Mouse (Mus musculus) midbrain, embryonic 10.5 days (tissue): Measurements from ENCODE around the gene Gpat3. TPM values are rescaled to one million over a fixed set of nuclear protein-coding genes. Genes with fewer than 3 reads are reported as not detected.

Source experiments
- DNase-seq: peaks from one replicate; pipeline ENCODE4 v3.0.0-alpha.2; 2017; ENCODE audit warnings: low spot score
- H3K27ac ChIP-seq: fragments of 300-500 bp; sonication (generic); replicated peaks from 2 replicates; pipeline ENCODE4 v1.5.1; 2016; ENCODE audit warnings: mild to moderate bottlenecking
- H3K27me3 ChIP-seq: fragments of 300-500 bp; sonication (generic); 2 replicates; pipeline ENCODE4 v1.6.1; 2016; ENCODE audit warnings: low read depth, mild to moderate bottlenecking; ENCODE audit not compliant: poor library complexity, severe bottlenecking
- H3K36me3 ChIP-seq: fragments of 300-500 bp; sonication (generic); 2 replicates; pipeline ENCODE4 v1.6.1; 2016; ENCODE audit warnings: mild to moderate bottlenecking, moderate library complexity
- H3K4me1 ChIP-seq: fragments of 300-500 bp; sonication (generic); 2 replicates; pipeline ENCODE4 v1.6.1; 2016
- H3K4me3 ChIP-seq: fragments of 300-500 bp; sonication (generic); 2 replicates; pipeline ENCODE4 v1.5.1; 2016; ENCODE audit warnings: mild to moderate bottlenecking, moderate library complexity
- H3K9me3 ChIP-seq: fragments of 300-500 bp; sonication (generic); replicated peaks from 2 replicates; pipeline ENCODE4 v1.6.1; 2016; ENCODE audit warnings: mild to moderate bottlenecking
- WGBS: fragments of 180-500 bp; shearing (Covaris S2); methylation state at CpG from one replicate; pipeline ENCODE4 v1.1.7; 2016; 5-methylcytosine and 5-hydroxymethylcytosine counted together
- polyA plus RNA-seq: library from polyadenylated mRNA; unstranded; fragments of >200 nt; fragmentation: Nextera tagmentation; extraction: Ambion mirVana; gene quantifications from 2 replicates; pipeline ENCODE4 v1.2.1, GENCODE M21; 2016

Gpat3 gene
- polyA plus RNA-seq, result 0.73 and 1.1 TPM in 2 replicates

DNA sequence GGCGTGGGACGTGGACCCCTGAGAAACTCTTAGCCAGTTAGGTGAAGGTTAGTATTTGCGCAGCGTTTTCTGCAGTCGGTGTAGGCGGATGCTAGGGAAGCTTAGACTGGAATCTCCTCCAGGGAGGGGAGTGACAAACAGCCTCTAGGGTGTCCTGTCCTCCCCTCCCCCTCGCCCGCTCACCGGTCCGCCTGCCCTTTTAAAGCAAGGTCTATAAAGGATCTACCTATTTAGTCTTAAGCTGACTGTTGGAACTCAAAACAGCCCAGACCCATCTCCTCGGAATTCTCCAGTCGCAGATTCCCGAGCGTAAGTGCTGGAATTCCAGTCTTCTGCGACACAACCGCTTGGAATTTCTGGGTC, at the start of gene Gpat3:
Gpat3 (plus strand) TSS at position 229 of the 363 bp plus-strand sequence.
- WGBS, result under 1% methylated on average over 16 of the region's 16 CpGs
- Histone ChIP-seq H3K27ac (peak within 1 kb of the TSS; percentile 64; the same call in 1 of the 2 replicates), H3K27me3 (peaks cover 61% of the 10 kb centered on the region)

DNA sequence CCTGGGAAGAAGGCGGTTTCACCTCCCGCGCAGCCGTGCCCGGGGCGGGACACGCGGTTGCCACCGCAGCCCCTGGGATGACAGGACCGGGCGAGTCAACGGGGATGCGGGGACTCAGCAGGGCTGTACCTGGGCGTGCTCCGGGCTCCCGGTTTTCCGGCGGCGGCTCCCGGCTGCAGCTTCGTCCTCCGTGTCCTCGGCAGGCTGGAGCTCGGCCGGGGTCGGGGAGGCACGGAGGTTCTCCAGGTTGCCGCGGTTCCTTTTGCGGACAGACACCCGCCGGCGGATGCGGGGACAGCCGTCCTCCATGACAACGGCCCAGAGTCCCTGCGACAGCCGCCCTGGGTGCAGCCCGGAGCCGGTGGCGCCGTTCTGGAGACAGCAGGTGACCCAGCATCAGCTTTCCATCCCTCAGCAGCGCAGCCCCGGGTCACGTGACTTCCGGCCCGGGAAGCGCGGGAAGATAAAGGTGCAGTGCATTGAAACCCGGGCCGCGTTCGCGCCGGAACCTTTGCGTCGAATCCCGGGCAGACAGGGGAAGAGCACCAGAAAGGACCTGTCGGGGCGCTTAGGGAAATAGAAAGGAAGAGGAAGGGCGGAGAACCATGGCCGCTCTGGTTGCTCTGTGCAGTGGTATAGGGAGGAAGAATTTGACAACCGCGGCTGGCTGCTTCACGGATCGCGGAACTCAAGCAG, 47.2 kb upstream of the Gpat3 start, which contains the start of the genes Helq and Mrps18c:
Helq (minus strand) TSS at position 434 of the 696 bp plus-strand sequence.
Mrps18c (plus strand) TSS at position 463 of the 696 bp plus-strand sequence.
- Histone ChIP-seq H3K9me3 (no peaks in the 10 kb centered on the region), H3K27me3 (no peaks in the 10 kb centered on the region), H3K4me1 (peaks cover 24% of the 10 kb centered on the region), H3K27ac (peak within 1 kb of the TSS; percentile 87), H3K36me3 (peaks cover 51% of the 10 kb centered on the region), H3K4me3 (peak within 1 kb of the TSS; percentile 94)
- under 1% methylated on average over 67 of the region's 67 CpGs for WGBS
- DNase-seq, result peak; percentile 95

More for the DNA sequence above, at the start of gene Gpat3:
- Histone ChIP-seq H3K4me3 (peak within 1 kb of the TSS; percentile 78), H3K4me1 (peaks cover 23% of the 10 kb centered on the region), H3K36me3 (no peaks in the 10 kb centered on the region), H3K9me3 (0 out of 2 replicates have a peak, but pooled peaks cover 5% of the 10 kb centered on the region)
- DNase-seq, result peak; percentile 60

DNA sequence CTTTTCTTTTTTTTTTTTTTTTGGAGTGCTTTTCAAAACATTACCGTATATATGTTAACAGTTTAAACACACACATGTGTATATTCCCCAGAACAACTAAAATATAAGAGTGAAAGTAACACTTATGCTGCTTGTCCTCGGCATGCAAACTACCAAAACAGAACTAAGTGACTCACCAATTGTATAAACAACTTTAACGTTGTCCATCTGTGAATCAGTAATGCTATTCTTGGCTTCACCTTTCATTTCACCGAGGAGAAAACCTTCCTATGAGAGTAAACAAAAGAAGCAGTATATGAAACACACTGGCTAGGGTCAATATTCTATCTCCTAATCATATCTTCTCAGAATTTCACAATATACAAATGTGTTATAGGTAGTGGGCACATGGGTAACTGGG, 27.2 kb upstream of the Gpat3 start:
- no peak overlapping the region for H3K27ac ChIP-seq
- no peak for DNase-seq
- WGBS, result 89% methylated on average over 4 of the region's 4 CpGs
- peaks cover 43% of the 10 kb centered on the region for H3K36me3 ChIP-seq
- H3K4me3 ChIP-seq, result no peak overlapping the region
- no peaks in the 10 kb centered on the region for H3K27me3 ChIP-seq
- peaks cover 15% of the 10 kb centered on the region for H3K4me1 ChIP-seq
- H3K9me3 ChIP-seq, result no peaks in the 10 kb centered on the region

DNA sequence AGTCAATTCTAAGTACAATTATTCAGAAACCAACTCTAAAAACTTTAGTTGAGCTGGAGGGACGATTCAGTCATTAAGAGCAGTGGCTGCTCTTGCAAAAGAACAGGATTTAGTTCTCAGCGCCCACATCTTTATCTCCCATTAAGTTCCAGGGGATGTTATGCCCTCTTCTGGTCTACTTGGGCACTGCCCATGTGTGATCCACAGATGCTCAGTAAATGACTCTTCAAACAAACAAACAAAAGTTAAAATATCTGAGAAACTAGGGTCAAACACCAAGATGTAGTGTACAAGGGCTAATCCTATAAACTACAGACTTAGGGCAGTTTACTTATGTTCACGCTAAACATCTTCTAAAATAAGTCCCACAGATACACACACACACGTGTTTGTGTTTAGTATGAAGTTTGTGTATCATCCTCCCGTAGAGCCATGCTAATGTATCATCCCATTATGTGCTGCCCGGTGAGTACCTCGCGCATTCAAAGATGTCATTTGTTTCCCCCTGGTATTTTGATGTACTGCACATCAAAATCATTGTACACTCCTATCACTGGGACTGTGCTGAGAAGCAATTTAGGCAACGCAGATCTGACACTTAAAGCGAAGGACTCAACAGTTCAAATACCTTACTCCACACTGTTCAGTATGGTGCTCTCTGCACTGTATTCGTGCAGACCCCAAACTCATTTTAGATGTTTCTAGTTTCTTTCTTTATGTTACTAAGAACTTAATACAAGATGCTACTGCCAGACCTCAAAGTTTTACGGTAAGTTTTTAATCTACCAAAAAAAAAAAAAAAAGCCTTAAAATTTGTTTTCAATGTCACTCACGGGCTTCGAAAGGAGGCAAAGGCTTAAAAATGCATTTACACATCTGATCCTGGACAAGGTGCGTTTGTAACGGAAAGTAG, 25.7 kb upstream of the Gpat3 start:
- 32% methylated on average over 16 of the region's 16 CpGs for WGBS
- peak overlapping the region; percentile 92 for H3K4me3 ChIP-seq
- H3K4me1 ChIP-seq, result peaks cover 15% of the 10 kb centered on the region
- DNase-seq, result no peak
- peak overlapping the region; percentile 98 for H3K27ac ChIP-seq
- H3K9me3 ChIP-seq, result no peaks in the 10 kb centered on the region
- peaks cover 30% of the 10 kb centered on the region for H3K36me3 ChIP-seq
- no peaks in the 10 kb centered on the region for H3K27me3 ChIP-seq

DNA sequence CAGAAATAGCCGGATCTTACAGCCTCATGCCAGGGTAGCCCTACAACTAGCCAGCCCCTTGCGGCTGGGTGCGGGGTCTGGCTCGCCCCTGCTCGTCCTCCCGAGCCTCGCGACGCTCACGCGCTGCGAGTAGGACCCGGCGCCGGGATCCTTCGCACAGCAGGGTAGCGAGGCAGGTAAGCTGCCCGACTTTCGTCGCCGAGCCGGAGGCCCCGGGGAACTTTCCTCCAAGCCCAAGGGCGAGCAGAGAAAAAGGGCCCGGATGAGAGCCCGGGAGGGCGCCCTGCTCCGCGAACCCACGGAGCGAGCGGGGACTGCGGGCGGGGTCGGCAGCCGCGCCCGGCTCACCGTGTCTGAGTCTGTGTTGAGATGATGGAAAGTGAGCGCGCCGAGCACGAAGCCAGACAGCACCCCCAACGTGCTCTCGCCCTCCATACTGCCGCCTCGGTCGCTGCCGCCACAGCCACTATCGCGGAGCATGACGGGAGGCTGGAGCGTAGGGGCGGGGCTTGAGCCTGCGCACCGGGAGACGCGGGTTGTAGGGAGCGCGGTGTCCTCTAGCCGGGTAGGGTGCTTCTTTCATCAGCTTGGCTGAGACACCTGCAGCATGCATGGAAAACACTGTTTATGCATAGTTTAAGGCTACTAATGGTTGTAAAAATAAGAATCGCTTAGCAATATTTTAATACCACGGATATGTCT, 24.9 kb upstream of the Gpat3 start, which contains the start of gene Abraxas1:
Abraxas1 (minus strand) TSS at position 483 of the 702 bp plus-strand sequence.
- under 1% methylated on average over 63 of the region's 63 CpGs for WGBS
- no peaks in the 10 kb centered on the region for H3K9me3 ChIP-seq

DNA sequence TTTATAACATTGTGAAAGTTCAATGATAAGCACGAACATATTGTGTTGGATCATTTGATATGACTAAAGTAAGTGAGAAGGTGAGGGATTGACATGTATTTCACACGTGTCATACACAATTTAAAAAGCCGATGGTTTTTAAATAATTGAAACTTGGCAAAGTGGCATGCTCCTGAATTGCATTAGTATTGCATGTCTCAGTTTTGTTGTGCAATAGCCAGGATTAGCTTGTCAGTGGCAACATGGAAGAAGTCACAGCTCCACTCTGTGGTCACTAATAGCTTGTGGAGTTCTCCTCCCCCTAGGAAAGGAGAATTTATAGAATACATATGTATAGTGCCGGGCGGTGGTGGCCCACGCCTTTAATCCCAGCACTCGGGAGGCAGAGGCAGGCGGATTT, 24.1 kb upstream of the Gpat3 start:
- no peaks in the 10 kb centered on the region for H3K27me3 ChIP-seq
- no peak for DNase-seq
- H3K4me3 ChIP-seq, result peak overlapping the region; percentile 92
- peaks cover 15% of the 10 kb centered on the region for H3K4me1 ChIP-seq
- H3K36me3 ChIP-seq, result peaks cover 16% of the 10 kb centered on the region
- 89% methylated on average over 8 of the region's 8 CpGs for WGBS
- no peak overlapping the region for H3K27ac ChIP-seq
- no peaks in the 10 kb centered on the region for H3K9me3 ChIP-seq

More for the DNA sequence above, 24.9 kb upstream of the Gpat3 start, which contains the start of gene Abraxas1:
- Histone ChIP-seq H3K27me3 (no peaks in the 10 kb centered on the region), H3K36me3 (peaks cover 24% of the 10 kb centered on the region), H3K27ac (peak within 1 kb of the TSS; percentile 98), H3K4me1 (peaks cover 15% of the 10 kb centered on the region), H3K4me3 (peak within 1 kb of the TSS; percentile 92)
- DNase-seq, result peak; percentile 86

DNA sequence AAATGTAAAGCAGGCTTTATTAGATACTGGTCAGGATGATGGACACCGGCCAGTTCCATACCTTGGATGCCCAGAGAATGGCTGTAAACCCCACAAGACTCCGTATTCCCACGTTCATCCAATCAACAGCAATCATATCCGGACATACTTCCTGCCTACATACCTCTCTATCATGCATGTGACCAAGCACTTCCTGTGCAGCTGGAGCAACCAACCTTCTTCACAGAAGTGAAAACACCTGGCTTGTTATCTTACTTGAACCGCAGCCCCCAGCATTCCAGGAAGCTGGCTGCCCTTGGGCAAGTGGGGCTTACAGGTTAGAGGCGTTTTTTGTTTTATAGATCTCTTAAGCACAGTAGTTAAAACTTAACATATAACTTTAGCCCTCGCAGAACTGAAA, 22.7 kb upstream of the Gpat3 start:
- H3K9me3 ChIP-seq, result no peaks in the 10 kb centered on the region
- no peak overlapping the region for H3K27ac ChIP-seq
- 83% methylated on average over 7 of the region's 7 CpGs for WGBS
- DNase-seq, result no peak
- peaks cover 15% of the 10 kb centered on the region for H3K4me1 ChIP-seq
- no peaks in the 10 kb centered on the region for H3K27me3 ChIP-seq
- H3K36me3 ChIP-seq, result peaks cover 3% of the 10 kb centered on the region
- no peak overlapping the region for H3K4me3 ChIP-seq

DNA sequence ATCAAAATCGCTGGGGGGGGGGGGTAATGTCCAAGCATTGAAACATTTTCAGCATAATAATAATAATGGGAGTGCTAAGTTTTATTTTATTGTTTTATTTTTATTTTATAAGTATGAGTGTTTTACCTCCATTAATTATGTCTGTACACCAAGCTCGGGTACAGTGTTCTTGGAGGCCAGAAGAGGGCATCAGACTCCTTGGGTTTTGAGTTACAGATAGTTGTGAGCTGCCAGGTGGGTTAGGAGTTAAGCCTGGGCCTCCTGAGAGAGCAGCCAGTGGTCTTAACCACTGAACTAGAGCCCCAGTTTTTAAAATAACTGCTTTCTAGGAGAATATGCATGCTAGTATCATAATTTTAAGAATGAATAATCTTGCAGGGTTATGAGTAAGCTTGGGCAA, 19.5 kb upstream of the Gpat3 start:
- H3K9me3 ChIP-seq, result no peaks in the 10 kb centered on the region
- H3K36me3 ChIP-seq, result no peaks in the 10 kb centered on the region
- H3K4me1 ChIP-seq, result 0 out of 2 replicates have a peak, but pooled peaks cover 2% of the 10 kb centered on the region
- H3K27ac ChIP-seq, result no peak overlapping the region
- no peak overlapping the region for H3K4me3 ChIP-seq
- no peak for DNase-seq
- WGBS, result 19% methylated on average over 2 of the region's 2 CpGs
- no peaks in the 10 kb centered on the region for H3K27me3 ChIP-seq

DNA sequence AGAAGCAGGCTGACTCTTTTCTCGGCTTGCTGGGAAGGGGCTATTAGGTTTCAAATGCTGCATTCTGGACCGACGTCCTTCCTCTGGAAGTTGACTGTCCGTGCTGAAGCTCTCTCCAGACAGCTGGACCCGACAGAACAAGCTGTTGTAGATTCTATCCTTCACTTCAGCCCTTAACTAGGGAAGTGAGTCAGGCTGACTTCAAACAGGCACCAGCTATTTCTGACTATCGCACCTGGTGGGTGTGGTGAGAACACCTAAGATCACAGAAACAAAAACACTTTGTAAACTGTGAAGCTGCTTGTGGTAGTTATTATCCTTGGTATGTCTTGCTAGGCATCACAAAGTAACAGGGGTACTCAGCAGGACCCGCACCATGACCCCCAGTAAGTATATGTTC, 19.0 kb upstream of the Gpat3 start:
- Histone ChIP-seq H3K27me3 (no peaks in the 10 kb centered on the region), H3K36me3 (no peaks in the 10 kb centered on the region), H3K27ac (no peak overlapping the region), H3K4me3 (no peak overlapping the region), H3K9me3 (no peaks in the 10 kb centered on the region), H3K4me1 (no peaks in the 10 kb centered on the region)
- WGBS, result 78% methylated on average over 7 of the region's 7 CpGs
- DNase-seq, result no peak

DNA sequence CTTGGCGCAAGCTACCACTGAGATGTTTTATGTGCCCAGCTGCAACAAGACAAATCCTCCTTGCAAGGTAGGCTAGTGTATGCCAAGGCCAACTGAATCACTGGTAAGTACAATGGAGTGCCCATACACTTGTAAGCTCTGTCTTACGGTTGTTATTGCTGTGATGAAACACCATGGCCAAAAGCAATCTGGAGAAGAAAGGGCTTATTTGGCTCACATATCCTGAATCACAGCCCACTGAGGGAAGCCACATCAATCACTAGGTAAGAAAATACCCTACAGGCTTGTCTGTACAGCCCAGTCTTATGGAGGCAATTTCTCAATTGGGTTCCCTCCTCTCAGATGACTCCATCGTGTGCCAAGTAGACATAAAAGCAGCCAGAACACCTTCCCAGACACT, 16.8 kb upstream of the Gpat3 start:
- 88% methylated on average over 3 of the region's 3 CpGs for WGBS
- Histone ChIP-seq H3K4me3 (no peak overlapping the region), H3K27me3 (no peaks in the 10 kb centered on the region), H3K4me1 (no peaks in the 10 kb centered on the region), H3K9me3 (no peaks in the 10 kb centered on the region), H3K27ac (no peak overlapping the region), H3K36me3 (no peaks in the 10 kb centered on the region)
- no peak for DNase-seq

DNA sequence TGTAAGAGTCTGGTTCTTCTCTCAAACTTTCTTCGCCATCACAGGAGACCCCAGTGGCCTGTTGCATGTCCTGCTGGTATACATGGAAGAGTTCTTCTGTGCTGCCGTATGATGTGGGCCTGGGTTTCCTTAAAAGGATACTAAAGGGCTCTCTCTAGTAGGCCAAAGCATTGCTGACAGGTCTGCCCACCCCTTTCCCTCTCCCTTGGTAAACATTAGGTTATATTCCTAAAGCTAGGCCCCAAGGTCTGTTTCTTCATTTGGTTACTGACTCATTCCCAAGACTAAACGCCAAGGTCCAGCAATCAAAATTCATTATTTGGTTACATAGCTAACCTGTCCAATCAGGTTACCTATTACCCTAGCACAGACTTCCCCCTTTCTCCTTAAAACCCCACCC, 12.8 kb upstream of the Gpat3 start:
- H3K4me3 ChIP-seq, result no peak overlapping the region
- no peaks in the 10 kb centered on the region for H3K4me1 ChIP-seq
- H3K27me3 ChIP-seq, result no peaks in the 10 kb centered on the region
- no peak overlapping the region for H3K27ac ChIP-seq
- no peaks in the 10 kb centered on the region for H3K36me3 ChIP-seq
- WGBS, result 90% methylated on average over 3 of the region's 3 CpGs
- no peaks in the 10 kb centered on the region for H3K9me3 ChIP-seq
- no peak for DNase-seq

DNA sequence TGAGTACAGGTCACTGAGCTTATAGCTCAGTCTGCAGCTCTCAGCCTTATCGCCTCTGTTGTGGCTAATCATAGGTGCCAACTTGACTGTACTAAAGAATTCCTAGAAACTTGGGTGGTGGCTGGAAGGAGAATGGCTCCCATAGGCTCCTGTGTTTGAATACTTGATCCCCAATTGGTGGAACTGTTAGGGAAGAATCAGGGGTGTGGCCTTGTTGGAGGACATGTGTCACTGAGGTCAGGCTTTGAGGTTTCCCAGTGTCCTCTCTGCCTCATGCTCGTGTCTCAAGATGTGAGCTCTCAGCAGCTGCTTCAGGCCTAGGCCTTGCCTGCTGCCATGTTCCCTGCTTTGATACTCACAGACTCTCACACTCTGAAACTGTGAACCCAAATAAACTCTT, 11.7 kb upstream of the Gpat3 start:
- H3K9me3 ChIP-seq, result no peaks in the 10 kb centered on the region

More for the DNA sequence above, 11.7 kb upstream of the Gpat3 start:
- 88% methylated on average over 2 of the region's 2 CpGs for WGBS
- no peaks in the 10 kb centered on the region for H3K36me3 ChIP-seq
- no peak overlapping the region for H3K27ac ChIP-seq
- no peaks in the 10 kb centered on the region for H3K27me3 ChIP-seq
- no peak for DNase-seq
- H3K4me1 ChIP-seq, result no peaks in the 10 kb centered on the region
- H3K4me3 ChIP-seq, result no peak overlapping the region
